9 mouse cellular contexts compared by ENCODE assay signal in the genomic region with DNA sequence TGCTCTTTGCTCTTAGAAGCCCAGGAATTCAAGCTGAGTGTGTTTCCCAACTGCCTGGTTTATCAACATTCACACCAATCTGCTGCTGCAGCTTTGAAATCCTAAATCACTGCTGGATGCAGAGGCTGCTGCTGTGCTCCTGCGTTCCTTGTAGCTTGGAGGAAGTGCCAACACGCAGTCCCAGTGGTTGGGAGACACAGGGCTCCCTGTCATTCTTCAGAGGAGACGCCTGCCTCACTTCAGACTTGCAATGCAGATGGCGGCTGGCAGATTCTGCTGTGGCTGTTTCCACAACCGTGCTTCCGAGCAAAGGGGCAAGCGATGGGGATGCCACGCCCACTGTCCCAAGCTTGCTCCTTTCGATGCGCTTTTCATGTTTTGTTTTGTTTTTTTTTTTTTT.
DNase-seq lines count a peak whose midpoint lies in the region; ATAC-seq lines count a peak whose summit lies in the region.
"Had no signal": no experiment of that assay in that cellular context is flagged by ENCODE, and none has a peak within 500 bp of the region (broad histone marks: within the 10 kb centered on the region; RNA-seq: fewer than 3 reads in every experiment).

No protein-coding gene starts in this region.

- no peaks in the 10 kb centered on the region for H3K27me3 ChIP-seq in kidney, embryonic 14.5 days (ENCODE audit: control insufficient read depth, insufficient read depth, low read length)
- H3K27me3 ChIP-seq in forebrain, embryonic 13.5 days, result no peaks in the 10 kb centered on the region

- H3K36me3 ChIP-seq in kidney, embryonic 14.5 days (ENCODE audit: control insufficient read depth, insufficient read depth, low read length), result no peaks in the 10 kb centered on the region
- H3K36me3 ChIP-seq in forebrain, embryonic 13.5 days (ENCODE audit: poor library complexity, severe bottlenecking), result no peaks in the 10 kb centered on the region

- 66% methylated on average over 10 of the region's 10 CpGs for WGBS in kidney, embryonic 14.5 days
- 42% methylated on average over 10 of the region's 10 CpGs for WGBS in forebrain, embryonic 13.5 days

- H3K27ac ChIP-seq in kidney, embryonic 14.5 days (ENCODE audit: low read depth, low read length), result peak overlapping the region; percentile 30; the same call in 1 of the 2 replicates
- H3K27ac ChIP-seq in forebrain, embryonic 13.5 days, result peak overlapping the region; percentile 83

- DNase-seq in kidney, postnatal 14 days, result no peak
- peak; percentile 50 for DNase-seq in R1 (ENCODE audit: low read depth, low spot score)
- peak; percentile 15 for DNase-seq in lung, postnatal 36 days
- DNase-seq in adrenal gland, adult (ENCODE audit: inconsistent age in 2 of 2, low spot score in 1 of 2), result no peak
- DNase-seq in ovary, postnatal 14 days (ENCODE audit: low spot score), result no peak
- no peak for DNase-seq in urinary bladder, adult 18-20 months (ENCODE audit: low spot score in 2 of 2)

- no peak overlapping the region for H3K9ac ChIP-seq in kidney, embryonic 14.5 days (ENCODE audit: low read depth, low read length)
- H3K9ac ChIP-seq in forebrain, embryonic 13.5 days, result peak overlapping the region; percentile 12

- H3K4me3 ChIP-seq in kidney, embryonic 14.5 days (ENCODE audit: low read length), result no peak overlapping the region
- no peak overlapping the region for H3K4me3 ChIP-seq in forebrain, embryonic 13.5 days
- H3K4me3 ChIP-seq: erythroblast, embryonic 14.5 days had no signal

- H3K4me1 ChIP-seq in kidney, embryonic 14.5 days (ENCODE audit: control insufficient read depth, insufficient read depth, low read length), result peaks cover 14% of the 10 kb centered on the region
- H3K4me1 ChIP-seq in forebrain, embryonic 13.5 days, result peaks cover 87% of the 10 kb centered on the region

- no peak overlapping the region for H3K4me2 ChIP-seq in kidney, embryonic 14.5 days (replicated peaks; ENCODE audit: low read depth, low read length)
- H3K4me2 ChIP-seq in forebrain, embryonic 13.5 days, result no peak overlapping the region

- no peaks in the 10 kb centered on the region for H3K9me3 ChIP-seq in kidney, embryonic 14.5 days (ENCODE audit: control insufficient read depth, low read length)
- no peaks in the 10 kb centered on the region for H3K9me3 ChIP-seq in forebrain, embryonic 13.5 days (replicated peaks)

- ATAC-seq in kidney, embryonic 14.5 days (ENCODE audit: low FRiP score, low TSS enrichment), result no peak
- ATAC-seq in forebrain, embryonic 13.5 days, result no peak

Comparison
In these comparisons a context has a peak if more than half of its experiments do, and no peak if none do; other contexts are left out.
1. DNase-seq: peak in R1 (single experiment) and lung, postnatal 36 days (single experiment); none in kidney, postnatal 14 days (single experiment), adrenal gland, adult (0 of 2), ovary, postnatal 14 days (single experiment) and urinary bladder, adult 18-20 months (0 of 2).